Mouse (Mus musculus) testis, postnatal 14 days (tissue): ENCODE data around the gene Tmem184b.

Source experiments
- DNase-seq: peaks from one replicate; pipeline ENCODE4 v3.0.0; 2021; ENCODE audit warnings: low spot score

Tmem184b gene

GRCm38 (mm10) chr15:79399231-79400052, 3.9 kb downstream of the Tmem184b start:
- no peak for DNase-seq

GRCm38 (mm10) chr15:79396736-79397135, 6.6 kb downstream of the Tmem184b start:
- no peak for DNase-seq

GRCm38 (mm10) chr15:79395281-79395680, 8.1 kb downstream of the Tmem184b start:
- DNase-seq = no peak

GRCm38 (mm10) chr15:79394842-79395241, 8.5 kb downstream of the Tmem184b start:
- DNase-seq = no peak

- DNase-seq = no peak
Measured at GRCm38 (mm10) chr15:79393101-79393500, 10.3 kb downstream of the Tmem184b start.

GRCm38 (mm10) chr15:79392527-79392926, 10.8 kb downstream of the Tmem184b start:
- no peak for DNase-seq

GRCm38 (mm10) chr15:79391447-79392093, 11.8 kb downstream of the Tmem184b start:
- peak; percentile 52 for DNase-seq

- DNase-seq = no peak
Measured at GRCm38 (mm10) chr15:79390434-79390833, 12.9 kb downstream of the Tmem184b start.

- no peak for DNase-seq
Measured at GRCm38 (mm10) chr15:79388171-79388570, 15.2 kb downstream of the Tmem184b start.

GRCm38 (mm10) chr15:79387611-79388010, 15.8 kb downstream of the Tmem184b start:
- DNase-seq = no peak

- DNase-seq = no peak
Measured at GRCm38 (mm10) chr15:79387081-79387480, 16.3 kb downstream of the Tmem184b start.

- DNase-seq = no peak
Measured at GRCm38 (mm10) chr15:79381644-79382043, 21.7 kb downstream of the Tmem184b start.

GRCm38 (mm10) chr15:79380468-79381444, 22.6 kb downstream of the Tmem184b start:
- DNase-seq = no peak

GRCm38 (mm10) chr15:79379658-79380057, 23.7 kb downstream of the Tmem184b start:
- DNase-seq = no peak

GRCm38 (mm10) chr15:79378608-79379007, 24.8 kb downstream of the Tmem184b start:
- DNase-seq = no peak

- DNase-seq = peak; percentile 54
Measured at GRCm38 (mm10) chr15:79377681-79378080, 25.7 kb downstream of the Tmem184b start.

GRCm38 (mm10) chr15:79374760-79375159, 28.6 kb downstream of the Tmem184b start:
- no peak for DNase-seq

GRCm38 (mm10) chr15:79370281-79370843, 33.0 kb downstream of the Tmem184b start:
- DNase-seq = no peak

- DNase-seq = no peak
Measured at GRCm38 (mm10) chr15:79369452-79370280, 33.7 kb downstream of the Tmem184b start.

GRCm38 (mm10) chr15:79368861-79369440, 34.4 kb downstream of the Tmem184b start:
- DNase-seq = no peak
